Mouse (Mus musculus) retina, embryonic 14.5 days (tissue): ENCODE measurements at regions not wholly inside any gene's neighbourhood (a gene's known extent, or its start where the extent isn't known, plus 50 kb on each side); places are given as distances from the start of the nearest gene placed in this dataset.
A peak's percentile ranks its signal among the peaks of the same experiment; 100 is the strongest.
"Not testable (repeated sequence)": the region's sequence is repeated elsewhere in the genome, so short reads cannot be mapped to it uniquely, and the experiment has no call there.

Experiments used
- DNase-seq: peaks from one replicate; pipeline ENCODE4 v3.0.0-alpha.2; 2015; ENCODE audit warnings: low spot score

DNA sequence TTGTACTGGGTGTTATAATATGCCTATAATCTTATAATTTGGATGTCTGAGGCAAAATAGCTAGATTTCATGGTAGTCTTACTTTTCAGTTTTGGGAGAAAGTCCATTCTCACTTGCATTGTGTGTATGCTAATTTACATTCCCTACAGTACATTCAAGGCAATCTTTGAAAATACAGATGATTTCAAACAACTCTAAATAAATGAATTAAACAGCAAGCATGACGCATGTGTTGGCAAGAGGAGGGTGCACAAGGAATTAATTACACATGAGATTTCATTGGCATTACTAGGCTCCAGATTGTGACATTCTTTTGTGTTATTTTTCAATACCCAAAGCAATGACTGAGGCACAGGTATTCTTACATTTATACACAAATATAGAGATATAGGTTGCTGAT, 495.2 kb upstream of the Cypt12 start:
- no peak for DNase-seq

DNA sequence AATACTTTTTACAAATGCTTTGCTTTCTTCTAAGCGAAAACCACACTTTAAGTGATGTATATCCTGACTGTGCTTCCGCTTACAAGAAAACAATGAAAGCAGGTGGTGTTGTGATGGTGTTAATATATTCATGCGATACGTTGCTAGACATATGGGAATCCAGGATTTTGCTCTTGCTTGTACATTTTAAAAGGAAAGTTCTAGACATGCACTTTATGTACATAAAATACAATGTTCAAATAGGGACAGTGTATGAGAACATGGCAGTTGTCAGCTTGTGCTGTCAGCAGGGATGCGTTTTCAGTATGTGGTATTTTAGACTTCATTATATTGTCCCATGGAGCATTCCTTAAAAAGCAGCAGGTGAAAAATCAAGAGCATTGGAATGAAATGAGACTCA, 487.7 kb upstream of the Cypt12 start:
- no peak for DNase-seq

- DNase-seq = no peak
Measured at GRCm38 (mm10) chr3:17461365-17461764, 486.8 kb upstream of the Cypt12 start.

- DNase-seq = no peak
Measured at GRCm38 (mm10) chr3:17473812-17474211, 474.4 kb upstream of the Cypt12 start.

DNA sequence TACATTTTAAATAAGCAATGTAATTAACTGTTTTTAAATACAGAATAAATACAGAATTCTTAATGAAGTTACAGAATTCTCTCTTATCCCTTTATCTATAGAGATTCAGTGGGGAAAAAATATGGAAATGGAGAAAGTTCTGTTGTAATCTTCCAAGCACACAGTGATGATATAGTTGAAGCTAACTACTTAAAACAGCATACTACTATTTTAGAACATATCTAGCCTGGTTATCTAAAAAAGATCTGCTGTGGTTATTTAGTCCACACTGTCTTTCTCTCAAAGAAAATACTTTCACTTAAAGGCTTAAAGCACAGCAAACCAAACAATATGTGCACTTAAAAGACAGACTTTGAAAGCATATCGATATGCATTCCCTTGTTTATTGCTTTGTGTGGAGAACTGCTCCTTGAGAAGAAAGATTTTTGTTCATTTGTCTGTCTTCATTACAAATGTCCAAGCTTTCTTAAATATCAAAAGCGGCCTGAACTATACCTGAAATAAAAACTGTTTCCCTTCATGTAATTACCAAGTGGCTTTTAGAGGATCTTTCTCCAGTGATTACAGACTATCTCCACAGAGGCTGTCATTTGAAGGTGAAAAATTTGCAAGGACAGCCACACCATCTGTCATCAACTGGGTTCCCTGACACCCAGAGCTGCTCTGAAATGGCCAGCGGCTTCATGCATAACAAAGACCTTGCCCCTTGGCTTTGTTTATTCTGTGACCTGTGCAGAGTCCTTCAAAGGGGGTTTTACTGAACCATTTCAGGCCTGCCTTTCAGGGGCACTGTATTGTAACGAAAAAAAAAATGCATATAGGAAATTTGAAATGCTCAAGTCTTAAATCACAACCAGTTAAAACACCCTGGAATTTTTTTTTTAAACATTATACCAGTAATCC, 458.7 kb upstream of the Cypt12 start:
- peak; percentile 83 for DNase-seq

GRCm38 (mm10) chr3:17490632-17491031, 457.6 kb upstream of the Cypt12 start:
- peak; percentile 29 for DNase-seq

DNA sequence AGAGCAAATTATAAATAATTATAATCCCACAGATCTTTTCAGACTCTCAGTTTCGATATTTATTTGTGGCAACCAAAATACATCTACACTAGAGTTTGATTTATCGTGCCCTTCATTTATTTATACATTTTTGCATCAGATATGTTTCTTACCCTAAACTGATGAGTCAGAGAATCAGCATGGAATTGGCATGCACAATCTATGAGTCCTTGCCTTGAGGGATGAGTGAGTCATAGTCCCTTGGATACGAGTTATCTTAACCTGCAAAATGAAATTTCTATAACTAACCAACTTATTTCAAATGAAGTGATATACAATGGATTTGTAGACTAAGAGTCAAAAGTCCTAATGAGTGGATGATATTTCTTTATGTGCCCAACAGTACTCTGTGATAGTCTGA, 449.9 kb upstream of the Cypt12 start:
- DNase-seq = no peak

GRCm38 (mm10) chr3:17501556-17501955, 446.7 kb upstream of the Cypt12 start:
- DNase-seq = no peak

DNA sequence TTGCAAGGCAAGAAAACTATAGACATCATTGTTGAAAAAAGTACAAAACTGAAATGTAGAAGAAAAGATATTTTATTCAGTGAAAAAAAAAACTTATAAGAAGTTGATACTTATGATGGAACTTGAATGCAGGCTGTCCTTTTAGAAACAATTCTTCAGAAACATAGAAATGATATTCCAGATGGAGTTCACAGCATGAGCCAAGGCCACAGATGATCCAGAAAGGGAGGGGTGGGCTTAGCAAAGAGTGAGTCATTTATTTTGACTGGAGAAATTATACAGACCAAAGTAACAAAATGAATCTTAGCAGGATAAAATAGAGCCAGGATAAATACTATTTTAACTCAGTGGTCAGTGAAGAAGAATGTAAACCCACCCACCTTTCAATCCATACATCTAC, 406.9 kb upstream of the Cypt12 start:
- no peak for DNase-seq

DNA sequence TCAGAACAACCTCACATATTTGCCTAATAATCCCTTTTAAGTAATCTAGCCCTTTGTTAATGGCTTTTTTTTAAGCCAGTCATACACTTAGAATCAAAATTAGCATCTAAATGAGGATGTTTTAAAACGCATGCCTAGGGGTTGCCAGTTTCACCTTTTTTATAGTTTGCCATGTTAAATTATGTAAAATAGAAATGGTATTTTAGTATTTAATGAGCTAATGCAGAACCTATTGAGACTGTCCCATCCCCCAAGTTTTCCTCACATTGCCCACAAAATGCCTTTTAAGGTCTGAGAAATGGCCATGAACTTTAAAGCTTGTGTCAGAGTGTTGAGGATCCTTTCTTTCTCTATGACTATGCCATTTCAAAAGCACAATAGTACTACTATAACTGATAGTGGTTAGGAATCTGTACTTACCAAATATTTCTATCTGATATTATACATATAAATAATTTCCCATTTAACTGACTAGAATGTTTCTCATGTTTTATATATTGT, 400.6 kb upstream of the Cypt12 start:
- DNase-seq = no peak

GRCm38 (mm10) chr3:17582487-17582886, 365.7 kb upstream of the Cypt12 start:
- no peak for DNase-seq

DNA sequence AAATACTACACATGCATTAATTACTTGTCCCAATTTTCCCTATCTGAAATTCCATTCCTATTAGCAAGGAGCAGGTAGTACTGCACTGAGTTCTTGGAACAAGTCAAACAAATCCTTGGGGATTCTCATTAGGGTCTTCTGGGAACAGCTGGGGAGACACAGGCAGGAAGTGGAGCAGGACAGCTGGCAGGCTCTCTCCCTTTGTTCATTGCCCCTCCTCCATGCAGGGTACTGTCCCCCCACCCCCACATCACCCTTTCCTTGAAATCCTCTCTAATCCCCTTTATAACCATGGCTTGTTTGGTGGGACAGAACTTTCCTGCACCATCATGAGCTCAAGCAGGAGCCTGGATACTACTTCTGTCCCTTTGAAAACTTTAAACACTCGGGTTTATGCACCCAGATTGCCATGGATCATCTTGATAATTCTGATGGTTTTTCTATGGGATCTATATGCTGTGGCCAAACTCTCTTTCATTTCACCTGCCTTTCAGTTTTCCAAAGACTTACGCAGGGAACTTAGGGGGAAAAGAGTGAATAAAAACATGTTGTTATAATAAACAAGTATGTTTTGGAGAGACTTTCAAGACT, 358.2 kb upstream of the Cypt12 start:
- peak; percentile 64 for DNase-seq

GRCm38 (mm10) chr3:17592463-17592862, 355.7 kb upstream of the Cypt12 start:
- peak; percentile 32 for DNase-seq

DNA sequence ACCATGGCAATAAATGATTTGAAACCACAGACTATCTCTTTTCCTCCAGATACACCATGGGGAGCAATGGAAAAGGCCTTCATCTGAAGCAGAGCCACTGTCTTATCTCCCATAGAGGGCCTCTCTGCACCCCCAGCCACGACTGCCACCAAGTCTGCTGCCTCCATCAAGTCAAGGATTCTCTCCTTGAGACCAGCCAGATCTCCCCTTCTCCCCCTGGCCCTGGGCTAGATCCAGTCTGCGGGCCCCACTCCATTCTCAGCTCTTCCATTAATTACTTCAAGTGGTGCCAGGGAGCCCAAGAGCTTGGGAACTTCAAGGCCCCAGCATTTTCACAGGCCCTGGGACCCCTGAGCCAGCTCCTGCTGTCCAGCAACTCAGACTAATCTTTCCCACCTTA, 351.8 kb upstream of the Cypt12 start:
- no peak for DNase-seq

- DNase-seq = peak; percentile 49
Measured at GRCm38 (mm10) chr3:17613486-17613885, 334.7 kb upstream of the Cypt12 start.

DNA sequence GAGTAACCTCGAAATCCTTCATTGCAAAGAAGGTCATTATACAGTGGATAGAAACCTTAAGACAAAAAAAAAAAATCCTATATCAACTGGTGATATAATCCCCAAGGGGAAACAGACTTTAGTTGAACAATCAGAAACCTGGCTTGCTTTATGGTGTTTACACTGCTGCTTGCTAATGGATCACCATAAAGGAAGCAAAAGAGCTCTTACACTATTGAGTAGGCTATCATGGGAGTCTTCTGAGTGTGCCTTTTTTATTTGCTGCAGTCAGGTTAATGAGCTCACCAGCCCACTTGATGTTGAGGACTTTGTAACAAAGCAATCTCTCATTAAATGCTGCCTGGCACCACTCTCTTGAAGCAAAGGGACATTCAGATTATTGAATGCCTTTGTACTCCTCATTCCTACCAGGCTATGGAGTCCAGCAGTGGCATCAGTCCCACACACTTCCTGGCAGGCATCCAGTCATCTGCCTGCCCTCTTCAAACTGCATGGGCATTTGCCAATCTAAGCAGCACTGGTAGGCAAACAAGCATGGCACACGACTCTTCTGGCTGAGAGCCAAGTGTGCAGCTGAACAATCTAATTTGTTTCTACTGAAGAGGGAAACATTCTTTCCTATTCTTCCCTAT, 331.7 kb upstream of the Cypt12 start:
- peak; percentile 28 for DNase-seq

DNA sequence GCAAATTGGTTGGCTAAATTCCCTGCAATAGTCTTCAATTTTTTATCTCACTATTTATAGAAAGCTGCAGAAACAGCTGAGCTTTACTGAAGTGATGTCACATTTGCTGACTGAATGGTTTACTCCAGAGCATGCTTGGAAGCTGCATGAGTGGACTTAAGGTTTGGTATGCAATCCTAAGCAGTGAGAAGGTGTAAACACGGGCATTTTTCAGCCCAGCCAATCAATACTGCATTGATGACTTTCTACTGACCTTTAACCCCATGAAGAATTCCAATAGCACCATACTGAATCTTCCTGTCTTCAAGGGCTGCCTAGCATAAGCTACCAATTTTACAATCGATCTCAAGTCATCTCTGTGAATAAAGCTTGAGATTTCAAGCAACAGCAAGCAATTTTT, 328.7 kb upstream of the Cypt12 start:
- peak; percentile 50 for DNase-seq

- DNase-seq = peak; percentile 49
Measured at GRCm38 (mm10) chr3:17619890-17620289, 328.3 kb upstream of the Cypt12 start.

GRCm38 (mm10) chr3:17620398-17620797, 327.8 kb upstream of the Cypt12 start:
- peak; percentile 28 for DNase-seq

GRCm38 (mm10) chr3:17632484-17632883, 315.7 kb upstream of the Cypt12 start:
- no peak for DNase-seq

DNA sequence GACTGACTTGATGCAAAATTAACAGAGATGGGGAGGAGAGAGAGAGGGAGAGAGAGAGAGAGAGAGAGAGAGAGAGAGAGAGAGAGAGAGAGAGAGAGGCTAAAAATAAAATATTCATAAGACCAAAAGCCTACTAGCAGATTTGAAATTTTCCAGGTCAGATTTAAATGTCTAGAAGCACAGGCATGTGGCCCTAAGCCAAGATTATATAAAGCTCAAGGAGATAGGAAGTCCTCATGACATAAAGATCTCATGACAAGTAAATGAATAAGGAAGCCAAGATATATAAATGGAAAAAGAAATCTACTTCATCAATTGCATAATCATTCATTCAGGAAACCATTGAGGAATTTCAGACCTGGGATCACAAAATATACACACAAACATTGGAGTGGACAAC, 311.9 kb upstream of the Cypt12 start:
- no peak for DNase-seq

DNA sequence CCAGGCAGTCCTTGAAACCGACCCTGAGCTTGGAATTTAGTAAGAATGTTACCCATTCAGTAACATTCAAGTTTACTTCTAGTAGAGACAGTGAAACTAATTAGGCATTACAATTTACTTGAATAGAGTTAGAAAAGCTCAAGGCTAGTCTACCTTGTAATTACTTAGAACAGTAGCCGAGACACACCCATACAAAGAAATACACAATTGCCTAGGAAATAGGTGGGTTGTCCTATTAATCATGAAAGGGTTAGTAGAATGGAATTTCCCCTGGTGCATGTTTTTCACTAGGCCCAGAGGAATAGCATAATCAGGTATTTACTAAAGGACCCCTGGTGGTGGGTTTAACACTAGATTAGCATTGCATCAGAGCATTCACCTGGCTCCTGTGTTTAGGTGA, 288.2 kb upstream of the Cypt12 start:
- DNase-seq = not testable (repeated sequence)

GRCm38 (mm10) chr3:17661987-17662386, 286.2 kb upstream of the Cypt12 start:
- DNase-seq = no peak
